Mouse (Mus musculus) liver, adult 2 months (tissue): Measurements from ENCODE around the gene Cdyl2.

ENCODE experiments used
- CTCF ChIP-seq: fragments of 200-500 bp; IDR thresholded peaks from 2 replicates; pipeline ENCODE4 v1.5.1; 2011; ENCODE audit warnings: low read depth, low read length, control low read depth
- POLR2A ChIP-seq: fragments of 200-500 bp; IDR thresholded peaks from 2 replicates; pipeline ENCODE4 v1.6.1; 2011; ENCODE audit warnings: low read length, control low read depth; ENCODE audit not compliant: insufficient read depth; ENCODE audit errors: extremely low read depth

DNA sequence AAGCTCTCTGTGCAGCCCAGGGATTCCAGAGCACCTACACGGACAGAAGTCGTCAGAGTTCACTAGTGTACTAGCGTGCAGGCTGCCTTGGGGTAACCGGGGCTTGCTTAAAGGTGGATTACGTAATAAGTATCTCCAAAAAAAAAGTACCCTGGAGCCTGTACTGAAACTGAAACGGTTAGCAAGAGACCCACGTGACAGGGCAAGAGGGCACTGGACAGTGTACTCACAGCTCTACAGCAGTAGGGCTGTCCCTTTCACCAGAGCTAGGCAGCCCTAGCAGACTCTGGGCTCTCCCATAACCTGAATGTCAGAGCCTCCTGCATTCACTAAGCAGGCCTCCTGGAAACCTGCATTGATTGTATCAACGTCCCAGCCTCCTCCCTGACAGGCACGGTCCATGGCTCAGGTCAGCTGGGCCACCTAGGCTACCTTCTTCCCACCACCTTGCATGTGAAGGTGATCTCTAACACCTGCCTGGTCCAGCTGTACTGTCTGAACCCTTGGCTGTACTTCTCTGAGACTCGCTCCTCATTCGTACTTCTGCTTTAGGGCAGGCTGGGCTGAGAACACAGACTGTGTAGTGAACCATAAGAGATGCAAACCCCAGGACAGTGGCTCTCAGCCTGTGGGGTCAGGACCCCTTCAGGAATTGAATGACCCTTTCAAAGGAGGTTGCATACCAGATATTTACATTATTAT is 151.3 kb downstream of the Cdyl2 start:
- no peak for TF ChIP-seq CTCF
- TF ChIP-seq POLR2A: no peak
